Mouse (Mus musculus) thymus, adult 2 months (tissue): Measurements from ENCODE around the gene E130114P18Rik. TPM values are rescaled to one million over a fixed set of nuclear protein-coding genes. Genes with fewer than 3 reads are reported as not detected.

ENCODE experiments used
- DNase-seq: peaks from one replicate; pipeline ENCODE4 v3.0.0; 2021
- H3K27ac ChIP-seq: fragments of 200-500 bp; 2 replicates; pipeline ENCODE4 v1.5.1; 2012; ENCODE audit warnings: low read length, control low read depth; ENCODE audit not compliant: control insufficient read depth, insufficient read depth
- H3K27me3 ChIP-seq: fragments of 200-500 bp; 2 replicates; pipeline ENCODE4 v1.6.1; 2012; ENCODE audit warnings: mild to moderate bottlenecking, low read length, moderate library complexity, mixed read lengths; ENCODE audit not compliant: control insufficient read depth, insufficient read depth
- H3K36me3 ChIP-seq: fragments of 200-500 bp; 2 replicates; pipeline ENCODE4 v1.6.1; 2012; ENCODE audit warnings: mild to moderate bottlenecking, low read length, moderate library complexity; ENCODE audit not compliant: control insufficient read depth, insufficient read depth
- H3K4me1 ChIP-seq: fragments of 200-500 bp; replicated peaks from 2 replicates; pipeline ENCODE4 v1.6.1; 2012; ENCODE audit warnings: low read length; ENCODE audit not compliant: control insufficient read depth, insufficient read depth
- H3K4me3 ChIP-seq: fragments of 200-500 bp; 2 replicates; pipeline ENCODE4 v1.5.1; 2012; ENCODE audit warnings: mild to moderate bottlenecking, low read length, control low read depth, moderate library complexity; ENCODE audit not compliant: control insufficient read depth, insufficient read depth
- CTCF ChIP-seq: fragments of 200-500 bp; IDR thresholded peaks from 2 replicates; pipeline ENCODE4 v1.5.1; 2012; ENCODE audit warnings: mild to moderate bottlenecking, control low read depth, low read length, moderate library complexity, borderline replicate concordance; ENCODE audit not compliant: control insufficient read depth, poor library complexity, insufficient read depth; ENCODE audit errors: extremely low read depth
- POLR2A ChIP-seq: fragments of 200-500 bp; IDR thresholded peaks from 2 replicates; pipeline ENCODE4 v1.6.1; 2012; ENCODE audit warnings: mild to moderate bottlenecking, low read length, control low read depth, moderate library complexity; ENCODE audit not compliant: control insufficient read depth, poor library complexity, insufficient read depth; ENCODE audit errors: extremely low read depth
- WGBS: fragments of 180-500 bp; shearing (Covaris S2); methylation state at CpG from one replicate; pipeline ENCODE4 v1.1.7; 2018; 5-methylcytosine and 5-hydroxymethylcytosine counted together
- polyA plus RNA-seq: library from polyadenylated mRNA; depleted of rRNA; stranded (reverse); fragments of >200 nt; gene quantifications from 2 replicates; pipeline ENCODE4 v1.2.3, GENCODE M21; 2012

Gene E130114P18Rik
- polyA plus RNA-seq, 1 experiment = 0.09 TPM

GRCm38 (mm10) chr4:97805896-97806808 is 28.3 kb upstream of the E130114P18Rik start:
- no peak for DNase-seq
- 95% methylated on average over 7 of the region's 7 CpGs for WGBS

GRCm38 (mm10) chr4:97805255-97805654 is 27.4 kb upstream of the E130114P18Rik start:
- H3K27me3 ChIP-seq = no peaks in the 10 kb centered on the region
- no peak overlapping the region for H3K27ac ChIP-seq
- TF ChIP-seq POLR2A = no peak
- no peak for TF ChIP-seq CTCF
- no peaks in the 10 kb centered on the region for H3K36me3 ChIP-seq
- H3K4me3 ChIP-seq = no peak overlapping the region
- no peak for DNase-seq
- WGBS = 57% methylated on average over 2 of the region's 2 CpGs
- H3K4me1 ChIP-seq = no peaks in the 10 kb centered on the region

More at GRCm38 (mm10) chr4:97805896-97806808, 28.3 kb upstream of the E130114P18Rik start:
- no peaks in the 10 kb centered on the region for H3K27me3 ChIP-seq
- no peak overlapping the region for H3K27ac ChIP-seq
- H3K4me1 ChIP-seq = no peaks in the 10 kb centered on the region
- no peaks in the 10 kb centered on the region for H3K36me3 ChIP-seq
- TF ChIP-seq POLR2A (no peak), CTCF (no peak)
- H3K4me3 ChIP-seq = no peak overlapping the region

GRCm38 (mm10) chr4:97804638-97805037 is 26.8 kb upstream of the E130114P18Rik start:
- Histone ChIP-seq H3K4me1 (no peaks in the 10 kb centered on the region), H3K27me3 (no peaks in the 10 kb centered on the region), H3K4me3 (no peak overlapping the region), H3K36me3 (no peaks in the 10 kb centered on the region), H3K27ac (no peak overlapping the region)
- TF ChIP-seq POLR2A (no peak), CTCF (no peak)
- no peak for DNase-seq
- WGBS = 96% methylated on average over 5 of the region's 5 CpGs

GRCm38 (mm10) chr4:97803791-97804190 is 25.9 kb upstream of the E130114P18Rik start:
- H3K27me3 ChIP-seq = no peaks in the 10 kb centered on the region
- H3K27ac ChIP-seq = no peak overlapping the region
- no peaks in the 10 kb centered on the region for H3K4me1 ChIP-seq
- TF ChIP-seq CTCF = no peak
- TF ChIP-seq POLR2A = no peak
- DNase-seq = no peak
- 96% methylated on average over 3 of the region's 3 CpGs for WGBS
- no peak overlapping the region for H3K4me3 ChIP-seq
- H3K36me3 ChIP-seq = no peaks in the 10 kb centered on the region

GRCm38 (mm10) chr4:97796505-97796904 is 18.6 kb upstream of the E130114P18Rik start:
- no peak overlapping the region for H3K27ac ChIP-seq
- H3K4me1 ChIP-seq = no peaks in the 10 kb centered on the region
- no peaks in the 10 kb centered on the region for H3K27me3 ChIP-seq
- DNase-seq = no peak
- no peak overlapping the region for H3K4me3 ChIP-seq
- no peak for TF ChIP-seq POLR2A
- TF ChIP-seq CTCF = no peak
- no peaks in the 10 kb centered on the region for H3K36me3 ChIP-seq
- 93% methylated on average over 10 of the region's 10 CpGs for WGBS

- Histone ChIP-seq H3K36me3 (no peaks in the 10 kb centered on the region), H3K4me3 (no peak overlapping the region), H3K27ac (no peak overlapping the region), H3K27me3 (no peaks in the 10 kb centered on the region), H3K4me1 (no peaks in the 10 kb centered on the region)
- 91% methylated on average over 5 of the region's 5 CpGs for WGBS
- TF ChIP-seq CTCF (no peak), POLR2A (no peak)
- DNase-seq = no peak
Measured at GRCm38 (mm10) chr4:97795957-97796356, 18.1 kb upstream of the E130114P18Rik start.

GRCm38 (mm10) chr4:97794865-97795264 is 17.0 kb upstream of the E130114P18Rik start:
- Histone ChIP-seq H3K4me1 (no peaks in the 10 kb centered on the region), H3K27me3 (no peaks in the 10 kb centered on the region), H3K4me3 (no peak overlapping the region), H3K27ac (no peak overlapping the region), H3K36me3 (no peaks in the 10 kb centered on the region)
- DNase-seq = no peak
- TF ChIP-seq POLR2A = no peak
- TF ChIP-seq CTCF = no peak
- WGBS = 93% methylated on average over 4 of the region's 4 CpGs
